Mouse (Mus musculus) limb, embryonic 11.5 days (tissue): ENCODE measurements around the gene Aldh3a1. TPM values are rescaled to one million over a fixed set of nuclear protein-coding genes. Genes with fewer than 3 reads are reported as not detected.

Source experiments
- ATAC-seq: fragments of 200-750 bp; cut with Nextera tagmentation; 2 replicates; pipeline ENCODE4 v1.8.0; 2017; ENCODE audit warnings: low read depth; ENCODE audit not compliant: insufficient number of reproducible peaks, low FRiP score, low TSS enrichment
- DNase-seq: peaks from one replicate; pipeline ENCODE4 v3.0.0-alpha.2; 2015; ENCODE audit warnings: low spot score
- H3K27ac ChIP-seq: fragments of 300-500 bp; sonication (generic); replicated peaks from 2 replicates; pipeline ENCODE4 v1.5.1; 2014; ENCODE audit warnings: low read depth, mild to moderate bottlenecking, low read length
- H3K27me3 ChIP-seq: fragments of 300-500 bp; sonication (generic); 2 replicates; pipeline ENCODE4 v1.6.1; 2014; ENCODE audit warnings: mild to moderate bottlenecking, low read length, mixed read lengths; ENCODE audit not compliant: control insufficient read depth, insufficient read depth
- H3K36me3 ChIP-seq: fragments of 300-500 bp; sonication (generic); 2 replicates; pipeline ENCODE4 v1.6.1; 2014; ENCODE audit warnings: mild to moderate bottlenecking, low read length, moderate library complexity, mixed read lengths; ENCODE audit not compliant: control insufficient read depth, insufficient read depth
- H3K4me1 ChIP-seq: fragments of 300-500 bp; sonication (generic); 2 replicates; pipeline ENCODE4 v1.6.1; 2014; ENCODE audit warnings: low read length, mixed read lengths; ENCODE audit not compliant: control insufficient read depth, insufficient read depth
- H3K4me2 ChIP-seq: fragments of 300-500 bp; sonication (generic); 2 replicates; pipeline ENCODE4 v1.6.1; 2014; ENCODE audit warnings: low read depth, mild to moderate bottlenecking, moderate library complexity; ENCODE audit not compliant: severe bottlenecking
- H3K4me3 ChIP-seq: fragments of 300-500 bp; sonication (generic); 2 replicates; pipeline ENCODE4 v1.5.1; 2014; ENCODE audit warnings: low read depth, low read length
- H3K9ac ChIP-seq: fragments of 300-500 bp; sonication (generic); 2 replicates; pipeline ENCODE4 v1.6.1; 2014; ENCODE audit warnings: mild to moderate bottlenecking, low read length
- H3K9me3 ChIP-seq: fragments of 300-500 bp; sonication (generic); 2 replicates; pipeline ENCODE4 v1.6.1; 2016; ENCODE audit warnings: low read length; ENCODE audit not compliant: control insufficient read depth
- WGBS: fragments of 180-500 bp; shearing (Covaris S2); extraction: QIAGEN DNeasy Blood & Tissue Kit; methylation state at CpG from one replicate; pipeline ENCODE4 v1.1.7; 2014; 5-methylcytosine and 5-hydroxymethylcytosine counted together
- polyA plus RNA-seq: library from polyadenylated mRNA; unstranded; fragments of >200 nt; fragmentation: Nextera tagmentation; extraction: Ambion mirVana; gene quantifications from 2 replicates; pipeline ENCODE4 v1.2.1, GENCODE M21; 2014

Gene Aldh3a1
- polyA plus RNA-seq, 1 experiment from 2014 or later, result 0.44 TPM

DNA sequence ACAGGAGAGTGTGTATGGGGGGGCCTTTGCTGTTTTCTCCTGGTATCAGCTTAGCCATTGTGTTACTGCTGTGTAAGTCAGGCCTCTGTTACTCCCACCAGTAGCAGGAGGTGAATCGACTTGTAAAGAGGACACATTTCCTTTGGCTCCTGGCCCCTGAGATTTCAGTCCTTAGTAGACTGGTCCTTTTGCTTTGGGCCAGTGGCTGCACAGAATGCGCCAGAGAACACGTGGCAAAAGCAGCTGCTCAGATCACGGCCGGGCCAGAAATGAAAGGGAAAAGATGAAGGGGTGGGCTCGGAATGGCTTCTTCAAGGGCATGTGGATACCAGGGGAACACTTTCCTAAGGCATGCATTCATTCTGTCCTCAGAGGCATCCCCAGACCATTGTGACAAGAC lies 5.2 kb upstream of the Aldh3a1 start:
- ATAC-seq, result no peak
- WGBS, result 82% methylated on average over 6 of the region's 6 CpGs
- no peak for DNase-seq

GRCm38 (mm10) chr11:61202810-61203209 lies 4.5 kb upstream of the Aldh3a1 start:
- Histone ChIP-seq H3K27ac (no peak overlapping the region), H3K36me3 (no peaks in the 10 kb centered on the region), H3K9ac (no peak overlapping the region), H3K27me3 (no peaks in the 10 kb centered on the region), H3K9me3 (no peaks in the 10 kb centered on the region), H3K4me2 (no peak overlapping the region), H3K4me1 (peaks cover 4% of the 10 kb centered on the region), H3K4me3 (no peak overlapping the region)
- ATAC-seq (no peak), DNase-seq (no peak)
- WGBS, result 80% methylated on average over 2 of the region's 2 CpGs

More for the DNA sequence above, 5.2 kb upstream of the Aldh3a1 start:
- Histone ChIP-seq H3K4me2 (no peak overlapping the region), H3K27ac (no peak overlapping the region), H3K36me3 (no peaks in the 10 kb centered on the region), H3K27me3 (no peaks in the 10 kb centered on the region), H3K4me3 (no peak overlapping the region), H3K9ac (no peak overlapping the region), H3K4me1 (no peaks in the 10 kb centered on the region), H3K9me3 (no peaks in the 10 kb centered on the region)

DNA sequence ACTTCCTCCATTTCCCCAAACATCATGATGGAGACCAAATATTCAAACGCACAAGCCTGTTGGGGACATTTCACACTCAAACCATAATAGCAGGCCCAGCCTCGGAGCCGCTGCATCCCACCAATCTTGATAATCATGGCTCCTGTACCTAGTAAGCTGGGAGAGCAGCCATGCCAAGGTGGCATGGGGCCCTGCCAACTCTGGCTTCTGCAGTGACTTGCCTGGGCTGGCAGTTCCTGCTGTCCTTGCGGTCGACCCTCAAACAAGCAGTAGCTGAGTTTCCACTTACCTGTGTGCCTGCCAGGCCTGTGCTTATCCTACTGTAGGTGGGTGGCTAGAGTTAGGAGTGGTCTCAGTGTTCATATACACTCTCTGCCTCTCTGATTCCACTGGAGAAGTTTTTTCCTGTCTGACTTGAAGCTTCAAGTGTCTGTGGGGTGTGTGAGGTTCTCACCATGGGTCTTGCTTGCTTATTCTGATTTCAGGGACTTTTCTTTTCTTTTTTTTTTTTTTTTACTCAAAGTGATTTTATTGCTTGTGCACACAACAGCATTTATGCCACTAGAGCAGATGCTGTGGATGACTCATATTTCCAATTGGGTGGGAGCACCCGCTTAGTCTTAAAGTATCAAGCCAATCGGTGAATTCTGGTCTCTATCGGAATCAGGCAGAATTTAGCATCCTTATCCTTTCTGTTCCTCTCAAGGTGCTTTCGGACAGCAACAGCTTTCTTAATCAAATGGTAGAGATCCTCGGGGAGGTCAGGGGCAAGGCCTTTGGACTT lies 2.0 kb upstream of the Aldh3a1 start:
- no peak for ATAC-seq
- H3K27ac ChIP-seq, result no peak overlapping the region
- 94% methylated on average over 9 of the region's 10 CpGs for WGBS
- no peak overlapping the region for H3K4me2 ChIP-seq
- DNase-seq, result no peak
- H3K4me3 ChIP-seq, result no peak overlapping the region
- peaks cover 4% of the 10 kb centered on the region for H3K4me1 ChIP-seq
- no peaks in the 10 kb centered on the region for H3K9me3 ChIP-seq
- no peak overlapping the region for H3K9ac ChIP-seq
- H3K27me3 ChIP-seq, result no peaks in the 10 kb centered on the region
- H3K36me3 ChIP-seq, result no peaks in the 10 kb centered on the region

DNA sequence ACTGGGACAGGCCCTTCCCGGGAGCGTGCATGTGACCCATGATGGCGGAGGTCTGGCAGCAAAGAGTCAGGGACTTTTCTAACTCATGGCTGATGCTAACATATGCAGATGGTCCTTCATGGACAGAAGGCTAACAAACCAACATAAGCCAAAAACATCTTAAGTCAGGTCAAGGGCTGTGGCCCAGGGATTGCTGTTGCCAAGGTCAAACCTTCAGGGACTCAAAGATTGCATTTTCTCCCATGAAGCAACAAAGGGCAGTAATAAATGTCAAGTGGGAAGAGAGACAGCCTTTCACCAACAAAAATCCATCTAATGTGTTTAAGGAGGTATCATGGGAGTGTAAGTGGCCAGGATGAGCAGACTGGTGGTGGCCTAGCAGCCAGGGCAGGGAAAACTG lies 1.2 kb upstream of the Aldh3a1 start:
- Histone ChIP-seq H3K27me3 (0 out of 2 replicates have a peak, but pooled peaks cover 4% of the 10 kb centered on the region), H3K36me3 (no peaks in the 10 kb centered on the region), H3K9ac (no peak overlapping the region), H3K9me3 (no peaks in the 10 kb centered on the region), H3K4me2 (no peak overlapping the region), H3K27ac (no peak overlapping the region), H3K4me3 (no peak overlapping the region), H3K4me1 (peaks cover 4% of the 10 kb centered on the region)
- ATAC-seq (no peak), DNase-seq (no peak)
- WGBS, result 90% methylated on average over 3 of the region's 3 CpGs

DNA sequence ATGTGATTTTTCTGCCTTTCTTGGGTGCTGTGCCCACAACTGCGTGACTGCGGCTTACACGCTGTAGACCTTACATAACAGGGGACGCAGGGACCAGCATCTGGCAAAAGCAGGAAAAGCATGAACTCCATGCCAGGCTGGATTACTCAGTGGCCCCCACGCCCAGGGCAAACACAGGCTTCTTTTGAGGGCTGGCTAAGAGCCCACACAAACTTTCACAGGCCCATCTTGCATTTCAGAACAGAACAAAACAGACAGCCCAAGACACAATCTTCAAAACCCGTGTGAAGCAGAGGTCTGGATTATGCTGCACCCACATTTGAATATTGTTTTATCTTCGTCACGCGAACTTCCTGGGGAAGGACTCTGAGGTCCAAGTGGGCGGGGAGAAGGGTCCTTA lies 979 bp downstream of the Aldh3a1 start:
- Histone ChIP-seq H3K4me1 (peaks cover 4% of the 10 kb centered on the region), H3K36me3 (no peaks in the 10 kb centered on the region), H3K4me2 (no peak overlapping the region), H3K27me3 (peaks cover 9% of the 10 kb centered on the region), H3K4me3 (no peak overlapping the region), H3K9me3 (no peaks in the 10 kb centered on the region), H3K9ac (no peak overlapping the region), H3K27ac (no peak overlapping the region)
- WGBS, result 85% methylated on average over 10 of the region's 10 CpGs
- ATAC-seq, result no peak
- DNase-seq, result no peak

DNA sequence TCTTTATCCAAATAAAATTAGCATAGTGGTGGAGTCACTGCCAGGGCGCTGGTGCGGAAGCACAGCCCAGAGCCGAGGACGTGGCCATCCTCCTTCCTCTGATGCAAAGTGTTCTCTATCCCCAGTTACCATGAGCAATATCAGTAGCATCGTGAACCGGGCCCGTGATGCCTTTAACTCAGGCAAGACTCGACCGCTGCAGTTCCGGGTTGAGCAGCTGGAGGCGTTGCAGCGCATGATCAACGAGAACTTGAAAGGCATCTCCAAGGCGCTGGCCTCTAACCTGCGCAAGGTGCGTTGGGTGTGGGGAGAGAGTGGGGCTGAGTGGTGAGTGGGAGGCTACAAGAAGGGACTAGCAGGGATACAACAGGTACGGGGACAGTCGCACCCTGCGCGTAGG lies 4.8 kb downstream of the Aldh3a1 start:
- no peaks in the 10 kb centered on the region for H3K36me3 ChIP-seq
- no peaks in the 10 kb centered on the region for H3K9me3 ChIP-seq
- no peak overlapping the region for H3K9ac ChIP-seq
- H3K4me1 ChIP-seq, result peaks cover 4% of the 10 kb centered on the region
- ATAC-seq (no peak), DNase-seq (no peak)
- no peak overlapping the region for H3K4me3 ChIP-seq
- no peak overlapping the region for H3K27ac ChIP-seq
- 37% methylated on average over 20 of the region's 20 CpGs for WGBS
- H3K4me2 ChIP-seq, result no peak overlapping the region
- H3K27me3 ChIP-seq, result peaks cover 14% of the 10 kb centered on the region

GRCm38 (mm10) chr11:61215936-61216335 lies 8.6 kb downstream of the Aldh3a1 start:
- Histone ChIP-seq H3K36me3 (no peaks in the 10 kb centered on the region), H3K9ac (no peak overlapping the region), H3K27me3 (peaks cover 13% of the 10 kb centered on the region), H3K4me1 (no peaks in the 10 kb centered on the region), H3K9me3 (no peaks in the 10 kb centered on the region), H3K27ac (no peak overlapping the region), H3K4me2 (no peak overlapping the region), H3K4me3 (no peak overlapping the region)
- ATAC-seq (no peak), DNase-seq (no peak)
- 81% methylated on average over 3 of the region's 3 CpGs for WGBS

- 73% methylated on average over 9 of the region's 9 CpGs for WGBS
- no peak for DNase-seq
These were observed 13.0 kb downstream of the Aldh3a1 start for GRCm38 (mm10) chr11:61220156-61220881.

More at GRCm38 (mm10) chr11:61220156-61220881, 13.0 kb downstream of the Aldh3a1 start:
- Histone ChIP-seq H3K27me3 (no peaks in the 10 kb centered on the region), H3K27ac (no peak overlapping the region), H3K9me3 (no peaks in the 10 kb centered on the region), H3K9ac (no peak overlapping the region), H3K4me2 (no peak overlapping the region), H3K4me3 (no peak overlapping the region), H3K36me3 (no peaks in the 10 kb centered on the region), H3K4me1 (no peaks in the 10 kb centered on the region)
- no peak for ATAC-seq
